Mouse (Mus musculus) neutrophil, adult 5-6 weeks (primary cell): ENCODE data around the gene Rab3gap1. TPM values are rescaled to one million over a fixed set of nuclear protein-coding genes. Genes with fewer than 3 reads are reported as not detected.

Source experiments
- ATAC-seq: fragments of 151-379, 151-347 bp; 2 replicates; pipeline ENCODE4 v1.8.0; 2017; ENCODE audit warnings: mild to moderate bottlenecking, moderate TSS enrichment; ENCODE audit not compliant: insufficient number of reproducible peaks, poor library complexity, low FRiP score, severe bottlenecking; ENCODE audit errors: extremely low read depth
- total RNA-seq: library from RNA; stranded (forward); fragments of 200-1000 nt; gene quantifications from 2 replicates; pipeline ENCODE4 v1.2.3, GENCODE M21; 2017

Rab3gap1 gene
- total RNA-seq, 1 experiment from 2014 or later, result 85.5 TPM

- peak; percentile 46; the same call in 1 of the 2 replicates for ATAC-seq
These were observed 107.1 kb downstream of the Rab3gap1 start for GRCm38 (mm10) chr1:127975676-127976075.

- 0 out of 2 replicates have a peak, but pooled peaks have one; percentile 23 for ATAC-seq
These were observed 107.5 kb downstream of the Rab3gap1 start for GRCm38 (mm10) chr1:127976106-127976505.

- no peak for ATAC-seq
These were observed 109.6 kb downstream of the Rab3gap1 start for GRCm38 (mm10) chr1:127978125-127978524.

GRCm38 (mm10) chr1:127980911-127981559 is 112.5 kb downstream of the Rab3gap1 start:
- no peak for ATAC-seq

- ATAC-seq, result no peak
These were observed 113.7 kb downstream of the Rab3gap1 start for GRCm38 (mm10) chr1:127982268-127982667.

DNA sequence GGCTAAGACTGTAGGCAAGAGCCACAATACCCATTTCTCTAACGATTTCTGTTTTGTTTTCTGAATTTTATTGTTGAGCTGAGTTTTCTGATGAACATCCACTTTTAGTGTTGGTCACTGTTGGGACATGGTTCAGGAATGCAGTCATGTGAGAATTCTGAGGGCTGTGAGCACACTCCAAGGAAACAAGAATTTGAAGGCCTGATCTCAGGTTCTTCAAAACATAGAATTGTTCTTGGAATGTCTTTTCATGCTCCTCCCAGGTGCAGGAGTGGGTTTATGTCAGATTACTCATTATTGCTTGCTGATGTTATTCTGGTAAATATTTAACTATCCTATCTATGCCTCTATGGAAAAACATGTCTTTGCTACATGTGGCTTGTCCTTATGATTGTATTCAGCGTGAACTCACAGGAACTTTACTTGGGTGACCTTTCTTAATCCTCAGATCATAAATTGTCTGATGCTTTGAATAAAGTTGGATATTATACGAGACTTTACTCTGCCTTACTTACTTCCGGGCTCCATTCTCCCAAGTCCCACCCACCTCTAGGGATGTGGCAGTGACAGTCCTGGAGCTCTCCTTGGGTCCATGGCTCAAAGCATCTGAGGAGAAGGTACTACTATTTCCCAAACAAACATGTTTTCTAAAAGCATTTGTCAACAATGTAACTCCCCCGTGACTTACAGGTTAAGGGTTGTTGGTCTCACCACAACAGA is 114.9 kb downstream of the Rab3gap1 start:
- no peak for ATAC-seq

GRCm38 (mm10) chr1:127985391-127985790 is 116.8 kb downstream of the Rab3gap1 start:
- ATAC-seq, result no peak

GRCm38 (mm10) chr1:127988246-127988645 is 119.7 kb downstream of the Rab3gap1 start:
- no peak for ATAC-seq

GRCm38 (mm10) chr1:127989387-127989786 is 120.8 kb downstream of the Rab3gap1 start:
- no peak for ATAC-seq

DNA sequence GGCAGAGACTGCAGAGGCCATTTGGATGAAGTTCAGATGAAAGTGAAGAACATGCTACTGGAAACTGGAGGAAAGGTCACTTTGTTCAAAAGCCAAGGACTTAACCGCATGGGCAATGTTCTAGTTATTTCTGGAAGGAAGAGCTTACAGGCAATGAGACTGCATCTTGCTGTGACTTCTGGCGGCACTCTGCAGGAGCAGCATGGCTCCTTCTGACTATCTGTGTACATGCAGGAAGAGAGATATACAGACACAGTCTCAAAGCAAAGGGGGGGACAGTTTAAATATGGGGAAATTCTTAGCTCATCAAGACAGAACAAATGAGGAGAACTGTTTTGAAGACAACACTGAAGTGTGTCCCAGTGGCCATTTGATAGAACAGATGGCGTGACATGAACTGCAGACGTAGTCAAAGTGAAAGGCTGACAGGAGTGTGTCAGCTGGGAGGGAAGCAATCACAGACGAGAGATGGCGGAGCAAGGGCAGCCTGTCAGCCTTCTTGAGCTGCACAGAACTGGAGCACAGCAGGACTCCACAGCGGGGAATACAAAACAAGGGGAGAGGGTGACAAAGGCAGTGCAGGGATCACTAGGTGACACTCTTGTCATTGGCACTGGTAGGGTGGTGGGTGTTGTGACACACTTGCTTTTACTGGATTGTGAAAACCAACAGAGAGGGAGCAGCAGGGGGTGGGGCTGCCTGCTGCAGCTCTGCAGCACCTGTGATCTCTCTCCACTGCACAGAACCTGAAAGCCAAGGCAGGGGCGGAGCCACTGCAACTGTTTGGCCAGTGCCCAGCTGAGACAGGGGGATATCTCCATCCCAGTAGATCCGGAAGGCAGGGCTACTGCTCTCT is 121.5 kb downstream of the Rab3gap1 start:
- ATAC-seq, result no peak

Other genes starting within 250 kb of the Rab3gap1 start
- gene Tmem163, start 189.2 kb upstream of the Rab3gap1 start, total RNA-seq, result 17.9 and 30.6 TPM in 2 replicates
- gene Acmsd, start 139.4 kb upstream of the Rab3gap1 start, total RNA-seq, result 0.74 and 1.2 TPM in 2 replicates
- 106 and 123 TPM in 2 replicates for gene Ccnt2, start 94.6 kb upstream of the Rab3gap1 start, total RNA-seq
- gene Map3k19, start 13.7 kb upstream of the Rab3gap1 start, total RNA-seq, result 13.1 and 14.1 TPM in 2 replicates
- 4.1 and 9.4 TPM in 2 replicates for gene Zranb3, start 234.3 kb downstream of the Rab3gap1 start, total RNA-seq
- 75.4 and 83.1 TPM in 2 replicates for gene R3hdm1, start 234.5 kb downstream of the Rab3gap1 start, total RNA-seq